Mouse (Mus musculus) brain, embryonic 14.5 days (tissue): ENCODE results near the gene Fancc. TPM values are rescaled to one million over a fixed set of nuclear protein-coding genes. Genes with fewer than 3 reads are reported as not detected.

Experiments used
- DNase-seq: peaks from one replicate; pipeline ENCODE4 v3.0.0-alpha.2; 2011; ENCODE audit warnings: low read depth
- CTCF ChIP-seq: fragments of 200-500 bp; IDR thresholded peaks from 2 replicates; pipeline ENCODE4 v1.5.1; 2012; ENCODE audit warnings: inconsistent platforms, mild to moderate bottlenecking, moderate library complexity, borderline replicate concordance; ENCODE audit not compliant: insufficient read depth, insufficient read length; ENCODE audit errors: extremely low read depth
- POLR2A ChIP-seq: fragments of 200-500 bp; IDR thresholded peaks from 2 replicates; pipeline ENCODE4 v1.6.1; 2012; ENCODE audit warnings: mild to moderate bottlenecking, inconsistent platforms, borderline replicate concordance; ENCODE audit not compliant: poor library complexity, insufficient read depth, insufficient read length, severe bottlenecking; ENCODE audit errors: extremely low read depth
- polyA plus RNA-seq: library from polyadenylated mRNA; depleted of rRNA; stranded (reverse); fragments of >200 nt; gene quantifications from 2 replicates; pipeline ENCODE4 v1.2.3, GENCODE M21; 2012

The Fancc gene
- polyA plus RNA-seq, 1 experiment: 12.7 TPM

GRCm38 (mm10) chr13:63405151-63405550 lies 91.9 kb downstream of the Fancc start:
- DNase-seq: no peak
- TF ChIP-seq CTCF: no peak
- TF ChIP-seq POLR2A: no peak

- TF ChIP-seq POLR2A (no peak), CTCF (no peak)
- no peak for DNase-seq
Measured at GRCm38 (mm10) chr13:63404657-63405056, 92.4 kb downstream of the Fancc start.

GRCm38 (mm10) chr13:63402823-63403222 lies 94.3 kb downstream of the Fancc start:
- DNase-seq: no peak
- TF ChIP-seq CTCF (no peak), POLR2A (no peak)

- no peak for TF ChIP-seq CTCF
- no peak for TF ChIP-seq POLR2A
Measured at GRCm38 (mm10) chr13:63400069-63400468, 97.0 kb downstream of the Fancc start.

GRCm38 (mm10) chr13:63397420-63397819 lies 99.7 kb downstream of the Fancc start:
- no peak for DNase-seq
- TF ChIP-seq POLR2A (no peak), CTCF (no peak)

More at GRCm38 (mm10) chr13:63400069-63400468, 97.0 kb downstream of the Fancc start:
- no peak for DNase-seq

- DNase-seq: no peak
- TF ChIP-seq CTCF: no peak
- no peak for TF ChIP-seq POLR2A
Measured at GRCm38 (mm10) chr13:63394304-63395063, 102.6 kb downstream of the Fancc start.

- no peak for TF ChIP-seq CTCF
- TF ChIP-seq POLR2A: no peak
Measured at GRCm38 (mm10) chr13:63385234-63385633, 111.8 kb downstream of the Fancc start.

GRCm38 (mm10) chr13:63384775-63385174 lies 112.3 kb downstream of the Fancc start:
- no peak for DNase-seq
- TF ChIP-seq CTCF (no peak), POLR2A (no peak)

More at GRCm38 (mm10) chr13:63385234-63385633, 111.8 kb downstream of the Fancc start:
- no peak for DNase-seq

- TF ChIP-seq POLR2A (no peak), CTCF (no peak)
- DNase-seq: no peak
Measured at GRCm38 (mm10) chr13:63382206-63382605, 114.9 kb downstream of the Fancc start.

GRCm38 (mm10) chr13:63373460-63374166 lies 123.5 kb downstream of the Fancc start:
- TF ChIP-seq CTCF (no peak), POLR2A (no peak)
- DNase-seq: no peak

- TF ChIP-seq POLR2A (no peak), CTCF (no peak)
Measured at GRCm38 (mm10) chr13:63361755-63362154, 135.3 kb downstream of the Fancc start.

More at GRCm38 (mm10) chr13:63361755-63362154, 135.3 kb downstream of the Fancc start:
- no peak for DNase-seq
